Mouse (Mus musculus) cerebellum, adult 2 months (tissue): ENCODE data around the gene Coq6.

Source experiments
- CTCF ChIP-seq: fragments of 200-500 bp; IDR thresholded peaks from 2 replicates; pipeline ENCODE4 v1.5.1; 2011; ENCODE audit warnings: low read depth, mild to moderate bottlenecking, control low read depth, low read length, moderate library complexity, borderline replicate concordance; ENCODE audit not compliant: insufficient read depth
- POLR2A ChIP-seq: fragments of 200-500 bp; IDR thresholded peaks from 2 replicates; pipeline ENCODE4 v1.6.1; 2011; ENCODE audit warnings: low read length, control low read depth, borderline replicate concordance; ENCODE audit not compliant: insufficient read depth

- TF ChIP-seq POLR2A: peak; percentile 51; the same call in 1 of the 2 replicates
- TF ChIP-seq CTCF: no peak
These were observed at the start of gene Coq6, which contains the start of gene Fam161b for GRCm38 (mm10) chr12:84361555-84362489.
